Comparison of ENCODE assay signal across 9 mouse cellular contexts in the genomic region with DNA sequence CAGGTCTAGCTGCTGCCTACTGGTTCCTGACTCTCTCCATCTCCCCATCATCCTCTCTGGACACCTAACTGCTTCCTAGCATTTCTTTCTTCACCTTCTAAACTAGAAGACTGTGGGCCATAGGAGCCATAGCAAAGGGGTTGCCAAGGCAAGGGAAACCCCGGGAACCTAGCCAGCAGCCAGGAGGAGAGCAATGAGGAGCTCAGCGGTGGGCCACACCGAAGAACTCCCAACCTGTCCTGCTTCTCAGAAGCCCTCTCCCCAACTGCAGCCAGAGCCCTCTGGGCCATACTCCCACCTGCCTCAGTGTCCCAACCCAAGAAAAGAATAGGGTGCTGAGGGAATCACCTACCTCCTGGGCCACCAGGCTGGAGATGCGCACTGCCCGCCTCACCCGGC. TPM values are rescaled to one million over a fixed set of nuclear protein-coding genes. Genes with fewer than 3 reads are reported as not detected.
DNase-seq lines count a peak whose midpoint lies in the region; ATAC-seq and TF ChIP-seq lines count a peak whose summit lies in the region.
"Had no signal": no experiment of that assay in that cellular context is flagged by ENCODE, and none has a peak within 500 bp of the region (broad histone marks: within the 10 kb centered on the region; RNA-seq: fewer than 3 reads in every experiment).

No protein-coding gene starts in this region.

- no peak for TF ChIP-seq CTCF in forebrain, postnatal 0 days (IDR thresholded peaks at IDR 0.05; ENCODE audit: low read depth)

- no peak overlapping the region for H3K9ac ChIP-seq in forebrain, postnatal 0 days
- 0 out of 2 replicates have a peak overlapping the region, but pooled peaks have one; percentile 31 for H3K9ac ChIP-seq in limb, embryonic 15.5 days
- H3K9ac ChIP-seq: liver, embryonic 14.5 days had no signal

- peaks cover 7% of the 10 kb centered on the region; the same call in 1 of the 2 replicates for H3K4me1 ChIP-seq in forebrain, postnatal 0 days (ENCODE audit: insufficient read depth)
- H3K4me1 ChIP-seq in limb, embryonic 15.5 days = peaks cover 37% of the 10 kb centered on the region

- no peak overlapping the region for H3K4me3 ChIP-seq in forebrain, postnatal 0 days (ENCODE audit: low read depth, low read length)
- H3K4me3 ChIP-seq in limb, embryonic 15.5 days = peak overlapping the region; percentile 24
- H3K4me3 ChIP-seq: erythroblast, embryonic 14.5 days had no signal

- WGBS in forebrain, postnatal 0 days = 53% methylated on average over 6 of the region's 6 CpGs
- 52% methylated on average over 6 of the region's 6 CpGs for WGBS in limb, embryonic 15.5 days

- ATAC-seq in forebrain, postnatal 0 days = no peak
- no peak for ATAC-seq in limb, embryonic 15.5 days (ENCODE audit: insufficient number of reproducible peaks, low FRiP score, low TSS enrichment, low read depth)
- no peak for ATAC-seq in erythroblast, adult 5-6 weeks (replicated peaks; ENCODE audit: low FRiP score, poor library complexity, severe bottlenecking)

- H3K27me3 ChIP-seq in forebrain, postnatal 0 days (ENCODE audit: insufficient read depth, low read length) = no peaks in the 10 kb centered on the region
- peaks cover 26% of the 10 kb centered on the region for H3K27me3 ChIP-seq in limb, embryonic 15.5 days

- DNase-seq in testis, postnatal 10 days (ENCODE audit: low spot score) = peak; percentile 53
- DNase-seq in testis, postnatal 14 days (ENCODE audit: low spot score) = no peak
- no peak for DNase-seq in forebrain, postnatal 0 days
- no peak for DNase-seq in MN1 (ENCODE audit: low spot score)
- no peak for DNase-seq in spleen, adult 12 weeks (ENCODE audit: low spot score)

- H3K36me3 ChIP-seq in forebrain, postnatal 0 days (ENCODE audit: insufficient read depth) = peaks cover 32% of the 10 kb centered on the region
- no peaks in the 10 kb centered on the region for H3K36me3 ChIP-seq in limb, embryonic 15.5 days

- no peak overlapping the region for H3K27ac ChIP-seq in forebrain, postnatal 0 days (ENCODE audit: low read depth, low read length)
- peak overlapping the region; percentile 34 for H3K27ac ChIP-seq in limb, embryonic 15.5 days
- H3K27ac ChIP-seq: liver, embryonic 14.5 days had no signal

- no peaks in the 10 kb centered on the region for H3K9me3 ChIP-seq in forebrain, postnatal 0 days (ENCODE audit: low read length)
- no peaks in the 10 kb centered on the region for H3K9me3 ChIP-seq in limb, embryonic 15.5 days

- peak overlapping the region; percentile 38 for H3K4me2 ChIP-seq in forebrain, postnatal 0 days (ENCODE audit: low read depth)
- peak overlapping the region; percentile 54 for H3K4me2 ChIP-seq in limb, embryonic 15.5 days

RNA-seq across cellular contexts. Expression of gene Kcnh2, which starts 22.6 kb away (rescaled TPM):
- 13.5 and 21.2 TPM in 2 replicates for total RNA-seq in forebrain, postnatal 0 days (2014; rRNA removed)
- polyA plus RNA-seq in forebrain, postnatal 0 days (2015; fragmentation: Nextera tagmentation; extraction: Ambion mirVana) = 4.7 and 6.8 TPM in 2 replicates
- 3.5 and 4.9 TPM in 2 replicates for polyA plus RNA-seq in limb, embryonic 15.5 days (2015; fragmentation: Nextera tagmentation; extraction: Ambion mirVana)
- total RNA-seq in erythroblast, adult 5-6 weeks (2015; ENCODE audit: low replicate concordance) = not detected in 2 replicates
- total RNA-seq in erythroblast, adult 5-6 weeks (2017; ENCODE audit: low replicate concordance) = 0.14 TPM in 1 of 2 replicates, not detected in the other
- polyA plus RNA-seq: erythroblast, embryonic 14.5 days had no signal

RNA-seq across cellular contexts. Expression of gene Nos3, which starts 35.8 kb away (rescaled TPM):
- 6.1 and 8.3 TPM in 2 replicates for total RNA-seq in forebrain, postnatal 0 days (2014; rRNA removed)
- 6.3 and 6.8 TPM in 2 replicates for polyA plus RNA-seq in forebrain, postnatal 0 days (2015; fragmentation: Nextera tagmentation; extraction: Ambion mirVana)
- polyA plus RNA-seq in limb, embryonic 15.5 days (2015; fragmentation: Nextera tagmentation; extraction: Ambion mirVana) = 7.5 and 8.0 TPM in 2 replicates
- not detected in 2 replicates for total RNA-seq in erythroblast, adult 5-6 weeks (2015; ENCODE audit: low replicate concordance)
- not detected in 2 replicates for total RNA-seq in erythroblast, adult 5-6 weeks (2017; ENCODE audit: low replicate concordance)

Comparison
In these comparisons a context has a peak if more than half of its experiments do, and no peak if none do; other contexts are left out.
1. RNA of gene Kcnh2, which starts 22.6 kb away (total RNA-seq): 13.5 to 21.2 TPM in forebrain, postnatal 0 days; 0.14 TPM in erythroblast, adult 5-6 weeks; every median in the first group is over 10 times any median in the second.